Mouse (Mus musculus) urinary bladder, postnatal 4 days (tissue): ENCODE measurements at regions not wholly inside any gene's neighbourhood (a gene's known extent, or its start where the extent isn't known, plus 50 kb on each side); places are given as distances from the start of the nearest gene placed in this dataset.

Source experiments
- DNase-seq, 2 experiments: peaks; one replicate each; pipeline ENCODE4 v3.0.0; 2021 to 2022; ENCODE audit warnings: low spot score in 2 of 2

GRCm38 (mm10) chr11:7944373-7944772 is 720.0 kb downstream of the Tns3 start:
- DNase-seq, result no peak

DNA sequence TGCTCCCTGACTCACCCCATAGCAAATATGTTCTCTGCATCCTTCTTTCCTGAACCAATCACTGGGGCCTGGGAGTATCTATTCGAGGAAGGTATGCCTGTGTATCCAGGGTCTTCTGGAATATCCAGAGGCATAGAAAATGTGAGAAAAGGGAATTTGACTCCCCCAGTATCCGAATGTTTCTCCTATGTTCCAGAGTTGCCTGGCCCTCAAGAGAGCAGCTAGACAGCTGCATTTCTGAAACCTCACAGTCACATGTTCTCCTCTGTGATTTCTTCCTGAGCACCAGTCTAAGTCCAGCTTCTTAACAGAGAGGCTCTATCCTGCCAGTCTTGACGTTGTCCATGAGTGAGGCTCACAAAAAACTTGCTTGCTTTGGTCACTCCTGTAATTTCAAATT is 719.9 kb upstream of the Igfbp3 start:
- no peak for DNase-seq

DNA sequence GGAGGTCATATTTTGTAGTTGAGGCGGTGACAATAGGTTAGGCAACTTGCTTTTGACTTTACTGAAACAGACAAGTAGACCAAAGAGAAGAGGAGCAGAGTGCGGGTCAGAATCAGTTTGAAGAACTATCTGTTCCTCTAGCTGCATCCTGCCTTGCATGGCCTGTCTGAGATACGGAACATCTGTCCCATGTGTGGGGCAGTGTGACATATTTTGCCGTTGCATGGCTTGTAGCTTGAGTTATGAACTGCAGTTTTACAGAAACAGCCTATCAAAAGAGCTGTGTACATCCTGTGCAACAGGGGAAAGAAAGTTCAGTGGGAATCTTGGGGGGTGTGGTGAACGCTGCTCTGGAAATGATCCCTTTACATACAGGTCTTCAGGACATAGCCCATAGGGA is 718.9 kb upstream of the Igfbp3 start:
- DNase-seq, result no peak

- DNase-seq, result no peak
These were observed 717.5 kb upstream of the Igfbp3 start for GRCm38 (mm10) chr11:7931064-7931797.

DNA sequence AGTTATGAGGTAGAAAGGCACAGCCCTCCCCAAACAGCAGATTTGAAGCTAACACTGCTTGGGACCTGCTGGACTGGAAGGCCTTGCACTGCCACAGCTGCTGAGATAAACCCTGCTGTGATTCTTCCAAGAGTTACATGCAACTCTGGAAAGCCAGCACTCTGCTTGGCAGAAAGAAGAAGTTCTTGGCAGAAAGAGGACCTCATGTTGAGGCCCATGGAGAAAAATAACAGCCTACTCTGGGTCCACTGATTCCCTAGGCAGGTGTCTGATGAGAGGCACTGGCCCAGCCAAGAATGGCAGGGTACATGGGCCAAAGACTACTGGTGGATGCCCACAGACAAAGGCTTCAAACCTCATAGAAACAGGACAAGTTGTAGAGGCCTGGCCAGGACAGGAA is 714.0 kb upstream of the Igfbp3 start:
- DNase-seq, result no peak

DNA sequence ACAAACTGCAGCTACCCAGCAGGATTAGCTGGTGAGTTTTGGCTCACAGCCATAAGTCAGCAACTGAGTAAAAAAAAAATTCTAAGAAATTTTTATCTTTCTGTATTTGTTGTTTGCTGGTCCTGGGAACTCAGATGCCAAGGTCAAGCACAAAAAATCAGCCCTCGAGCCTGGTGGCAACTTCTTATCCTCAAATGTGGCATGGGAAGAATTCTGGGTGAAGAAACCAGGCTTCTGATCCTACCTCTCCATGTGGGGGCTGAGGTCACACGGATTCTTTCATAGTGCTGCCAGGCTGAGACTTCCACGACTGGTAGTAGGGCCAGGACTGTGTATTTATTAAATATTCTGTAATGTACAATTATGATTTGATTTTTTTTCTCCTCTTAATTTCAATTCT is 698.3 kb upstream of the Igfbp3 start:
- no peak for DNase-seq

GRCm38 (mm10) chr11:7900266-7900665 is 686.5 kb upstream of the Igfbp3 start:
- no peak for DNase-seq

- DNase-seq, result no peak
These were observed 684.5 kb upstream of the Igfbp3 start for GRCm38 (mm10) chr11:7898204-7898603.

GRCm38 (mm10) chr11:7880506-7880905 is 666.8 kb upstream of the Igfbp3 start:
- DNase-seq, result no peak

- DNase-seq, result no peak
These were observed 650.4 kb upstream of the Igfbp3 start for GRCm38 (mm10) chr11:7864116-7864515.

GRCm38 (mm10) chr11:7863711-7864110 is 650.0 kb upstream of the Igfbp3 start:
- DNase-seq, result no peak

DNA sequence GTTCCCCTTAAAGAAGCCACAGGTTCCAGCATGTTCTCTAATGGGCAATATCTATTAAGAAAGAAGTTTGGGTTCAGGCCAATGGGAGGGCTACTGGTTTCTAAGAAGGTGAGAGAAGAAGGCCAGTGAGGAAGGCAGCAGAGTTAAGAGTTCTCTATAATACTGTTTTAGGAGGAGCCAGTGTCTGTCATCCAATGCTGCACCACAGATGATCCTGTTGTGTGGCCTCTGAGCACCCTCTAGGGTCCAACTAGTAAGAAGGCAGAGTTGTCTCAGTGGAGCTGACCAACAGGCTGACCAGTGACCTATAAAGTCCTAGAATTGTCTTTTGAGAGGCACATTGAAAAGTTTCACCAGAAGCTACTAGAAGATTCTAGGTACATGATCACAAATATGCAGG is 648.8 kb upstream of the Igfbp3 start:
- no peak for DNase-seq

- no peak for DNase-seq
These were observed 638.9 kb upstream of the Igfbp3 start for GRCm38 (mm10) chr11:7852612-7853011.

DNA sequence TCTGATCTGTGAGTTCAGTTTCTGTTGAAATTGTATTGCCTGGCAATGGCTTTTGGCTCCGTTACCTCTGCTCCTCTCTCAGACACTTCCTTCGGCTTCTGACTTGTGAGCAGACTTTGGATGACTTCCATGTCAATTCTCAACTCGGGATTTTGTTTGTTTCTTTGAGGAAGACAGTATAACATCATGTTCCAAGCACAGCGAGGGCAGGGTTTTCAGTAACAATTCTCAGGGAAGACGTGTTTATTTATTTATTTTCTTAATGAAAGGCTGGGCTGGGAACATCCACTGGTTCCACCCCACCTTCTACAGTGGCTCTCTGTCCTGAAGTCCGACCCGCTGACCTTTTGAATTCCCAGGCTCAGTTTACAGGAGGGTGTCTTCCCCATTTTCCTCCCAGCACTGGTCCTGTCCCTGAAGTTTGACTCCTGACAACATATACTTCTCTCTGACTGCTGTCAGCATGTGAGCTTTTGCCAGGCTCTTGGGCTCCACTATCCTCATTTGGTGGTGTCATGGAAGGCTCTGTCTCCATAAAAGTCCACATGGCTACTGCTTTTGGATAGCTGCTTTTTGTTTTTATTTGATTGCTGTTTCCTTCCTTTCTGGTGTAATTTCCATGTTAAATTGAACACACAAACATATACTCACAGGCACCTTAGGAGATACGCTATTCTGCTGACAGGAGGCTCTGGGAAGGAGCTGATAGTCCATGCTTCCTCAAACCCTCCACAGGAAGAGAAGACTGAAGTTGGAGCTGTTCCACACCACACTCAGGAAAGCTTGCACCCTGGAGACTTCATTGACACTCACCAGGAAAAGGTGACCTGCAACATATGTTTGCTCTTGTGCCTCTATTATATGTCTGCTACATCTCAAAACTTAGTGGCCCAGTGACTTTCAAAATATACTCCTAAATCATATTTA is 624.9 kb upstream of the Igfbp3 start:
- DNase-seq, result no peak

DNA sequence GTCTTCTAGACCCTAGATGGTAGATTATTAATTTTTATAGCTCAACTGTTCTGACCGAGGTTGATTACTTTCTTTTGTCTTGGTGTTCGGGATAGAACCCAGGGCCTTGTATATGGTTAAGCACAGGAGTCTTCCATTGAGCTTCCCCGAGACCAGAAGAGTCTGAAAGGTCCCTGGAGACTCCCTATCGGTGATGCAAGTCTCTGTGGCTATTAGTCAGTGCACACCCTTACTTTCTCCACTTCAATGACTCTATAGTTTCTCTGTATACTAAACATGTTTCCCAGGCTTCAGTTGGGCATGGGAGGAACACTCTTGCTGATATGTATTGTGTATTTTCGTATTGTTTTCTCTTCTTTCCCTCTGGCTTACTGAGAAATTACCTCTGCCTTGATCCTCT is 623.8 kb upstream of the Igfbp3 start:
- DNase-seq, result no peak

DNA sequence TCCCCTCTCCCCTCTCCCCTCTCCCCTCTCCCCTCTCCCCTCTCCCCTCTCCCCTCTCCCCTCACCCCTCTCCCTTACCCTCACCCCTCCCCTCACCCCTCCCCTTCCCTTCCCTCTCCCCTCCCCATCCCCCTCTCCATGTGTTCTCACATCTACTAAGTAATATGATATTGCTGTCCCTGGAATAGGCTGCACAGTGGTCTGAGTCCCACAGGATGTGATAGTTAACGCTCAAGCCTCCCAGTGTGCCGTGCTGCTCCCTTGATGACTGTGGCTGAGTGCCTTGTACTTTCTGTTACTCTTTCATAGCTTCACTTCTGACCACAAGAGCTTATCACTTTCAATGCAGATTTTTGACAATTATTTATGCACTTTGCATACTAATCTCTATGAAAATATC is 620.4 kb upstream of the Igfbp3 start:
- no peak for DNase-seq

GRCm38 (mm10) chr11:7832376-7832775 is 618.7 kb upstream of the Igfbp3 start:
- DNase-seq, result no peak

GRCm38 (mm10) chr11:7829770-7830169 is 616.0 kb upstream of the Igfbp3 start:
- no peak for DNase-seq

GRCm38 (mm10) chr11:7828001-7828400 is 614.3 kb upstream of the Igfbp3 start:
- no peak for DNase-seq

DNA sequence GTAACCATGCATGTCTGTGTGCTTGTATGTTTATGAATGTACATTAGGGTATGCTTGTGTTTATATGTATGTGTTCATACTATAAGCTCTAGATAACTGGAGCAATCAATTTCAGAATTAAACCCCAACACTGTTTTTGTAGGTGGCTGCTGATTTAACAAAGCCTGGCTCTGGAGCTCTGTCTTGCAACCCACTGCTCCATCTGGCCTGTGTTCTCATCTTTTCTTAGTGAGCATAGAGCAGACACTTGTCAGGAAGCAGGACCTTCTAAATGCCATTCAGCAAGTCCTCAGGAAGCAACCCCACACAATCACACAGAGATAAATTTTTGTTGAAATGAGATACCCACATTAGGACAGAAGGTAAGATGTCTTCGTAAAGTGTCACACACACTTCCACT is 613.7 kb upstream of the Igfbp3 start:
- no peak for DNase-seq

DNA sequence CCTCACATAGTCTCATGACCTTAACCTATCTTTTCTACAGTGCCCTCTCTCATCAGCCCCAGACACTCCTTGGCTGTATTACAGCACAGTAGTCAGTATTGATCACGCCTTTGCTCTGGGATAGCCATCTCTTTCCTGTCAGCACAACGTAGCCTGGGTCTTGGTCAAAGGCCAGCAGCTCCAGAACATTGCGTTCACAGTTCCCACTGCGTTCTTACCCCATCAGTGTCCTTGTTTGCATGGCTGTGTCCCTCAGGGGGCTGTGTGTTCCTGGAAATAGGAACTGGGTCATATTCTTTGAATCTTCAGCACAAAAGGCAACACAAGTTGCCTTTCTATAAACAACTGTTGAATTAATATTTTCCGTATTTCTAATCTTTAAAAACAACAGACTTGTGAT is 602.0 kb upstream of the Igfbp3 start:
- DNase-seq, result no peak

DNA sequence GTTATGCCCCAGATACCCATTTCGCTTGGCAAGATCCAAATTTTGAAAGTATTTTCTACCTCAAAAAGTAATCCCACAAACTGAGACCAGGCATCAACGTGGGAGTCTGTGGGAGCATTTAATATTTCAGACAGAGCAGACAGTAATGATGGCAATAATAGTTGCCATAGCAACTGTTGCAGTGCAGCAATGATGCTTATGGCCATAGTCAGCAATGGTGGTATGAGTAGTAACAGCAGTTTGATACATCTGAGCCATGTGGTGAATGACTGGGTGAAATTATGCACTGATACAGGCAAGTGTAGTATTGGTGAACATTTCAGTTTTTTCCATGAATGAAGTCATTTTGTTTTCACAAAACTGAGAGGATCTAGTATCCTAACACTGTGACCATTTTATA is 600.8 kb upstream of the Igfbp3 start:
- DNase-seq, result no peak

DNA sequence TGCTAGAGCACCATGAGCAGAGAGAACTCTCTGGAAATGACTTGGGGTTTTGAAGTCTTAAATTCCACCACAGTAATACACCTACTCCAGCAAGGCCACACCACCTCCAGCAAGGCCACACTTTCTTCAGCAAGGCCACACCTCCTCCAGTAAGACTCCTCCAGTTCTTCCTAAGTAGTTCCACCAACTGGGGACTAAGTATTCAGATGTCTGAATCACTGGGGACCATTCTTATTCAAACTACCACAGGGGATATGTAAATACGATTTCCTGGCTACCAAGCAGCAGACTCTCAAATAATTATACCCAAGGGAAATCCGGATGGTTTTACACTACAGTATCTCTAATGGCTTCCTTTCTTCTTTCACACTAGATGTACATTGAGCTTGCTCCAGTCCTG is 598.7 kb upstream of the Igfbp3 start:
- no peak for DNase-seq
